Mouse (Mus musculus): ENCODE results near the gene Ryr3. TPM values are rescaled to one million over a fixed set of nuclear protein-coding genes. Genes with fewer than 3 reads are reported as not detected.

The Ryr3 gene
- total RNA-seq, 2 experiments from 2014 or later = 55.8 to 68.2 TPM

DNA sequence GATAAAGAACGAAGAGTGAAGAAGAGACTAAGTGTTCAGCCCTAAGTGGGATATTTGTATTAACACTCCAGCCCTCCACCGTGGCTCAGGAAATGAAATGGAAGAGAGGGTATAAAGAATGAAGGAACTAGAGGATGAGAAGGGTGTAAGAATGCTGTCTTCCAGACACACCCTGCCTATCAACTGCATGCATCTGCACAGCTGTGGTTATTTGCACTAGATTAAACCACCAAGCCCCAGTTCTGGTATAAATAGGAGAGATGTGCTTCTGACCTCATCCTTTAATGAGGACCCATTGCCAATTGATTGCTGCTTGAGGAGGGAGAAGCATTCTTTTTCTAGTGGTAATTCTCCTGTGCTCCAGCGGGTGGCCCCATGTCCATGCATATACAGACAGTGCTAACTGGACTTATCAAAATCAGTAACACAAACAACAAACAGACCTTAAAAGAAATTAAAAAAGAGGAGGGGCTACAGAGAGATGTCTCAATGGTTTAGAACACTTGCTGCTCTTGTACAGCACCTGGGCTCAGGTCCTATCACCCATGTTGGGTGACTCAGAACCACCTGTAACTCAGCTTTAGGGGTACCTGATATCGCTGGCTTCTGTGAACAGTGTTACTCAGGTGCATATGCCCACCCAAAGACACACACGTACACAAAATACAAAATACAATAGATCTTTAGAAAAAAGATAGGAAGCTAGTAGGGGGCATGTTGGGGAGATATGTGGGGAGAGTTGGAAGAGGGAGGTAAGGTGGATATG, 404.1 kb downstream of the Ryr3 start:
- DNase-seq (ENCODE audit: low spot score in 2 of 2) = peak in 1 of 2 experiments; percentile 27

DNA sequence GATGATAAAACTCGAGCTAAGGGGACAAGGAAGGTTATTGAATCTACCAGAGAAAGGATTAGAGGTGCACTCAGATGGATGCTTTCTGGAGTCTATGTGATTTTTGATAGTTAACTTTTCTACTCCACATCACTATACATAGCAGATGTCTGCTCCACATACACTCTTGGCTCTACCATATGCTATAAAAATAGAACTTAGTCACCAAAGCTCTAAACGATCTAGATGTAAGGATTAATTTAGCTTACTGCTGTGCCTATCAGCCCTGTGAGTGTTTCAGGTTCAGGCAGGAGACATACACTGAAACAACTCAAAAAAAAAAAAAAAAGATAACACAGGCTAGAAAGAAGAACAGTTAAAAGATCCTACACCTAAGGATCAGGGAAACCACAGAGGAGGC, 410.9 kb downstream of the Ryr3 start:
- DNase-seq (ENCODE audit: low spot score in 2 of 2) = no peak

DNA sequence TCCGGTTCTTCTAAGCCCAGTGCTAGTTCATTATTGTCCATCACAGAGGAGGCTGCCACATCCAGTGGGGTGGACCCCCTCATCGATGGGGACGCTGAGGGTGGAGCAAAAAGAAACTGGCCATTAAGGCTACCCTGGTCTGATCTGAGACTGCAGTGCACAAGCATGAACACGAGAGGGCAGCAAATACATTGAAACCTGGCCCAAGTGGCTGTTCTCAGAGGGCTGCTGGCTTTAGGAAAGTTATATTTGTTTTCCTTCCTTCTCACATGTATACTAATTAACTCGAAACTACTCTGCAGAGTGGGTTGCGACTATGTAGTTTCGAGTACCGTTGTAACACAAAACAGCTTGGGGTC, 416.9 kb downstream of the Ryr3 start:
- peak in 1 of 2 experiments; percentile 81 for DNase-seq (ENCODE audit: low spot score in 2 of 2)

DNA sequence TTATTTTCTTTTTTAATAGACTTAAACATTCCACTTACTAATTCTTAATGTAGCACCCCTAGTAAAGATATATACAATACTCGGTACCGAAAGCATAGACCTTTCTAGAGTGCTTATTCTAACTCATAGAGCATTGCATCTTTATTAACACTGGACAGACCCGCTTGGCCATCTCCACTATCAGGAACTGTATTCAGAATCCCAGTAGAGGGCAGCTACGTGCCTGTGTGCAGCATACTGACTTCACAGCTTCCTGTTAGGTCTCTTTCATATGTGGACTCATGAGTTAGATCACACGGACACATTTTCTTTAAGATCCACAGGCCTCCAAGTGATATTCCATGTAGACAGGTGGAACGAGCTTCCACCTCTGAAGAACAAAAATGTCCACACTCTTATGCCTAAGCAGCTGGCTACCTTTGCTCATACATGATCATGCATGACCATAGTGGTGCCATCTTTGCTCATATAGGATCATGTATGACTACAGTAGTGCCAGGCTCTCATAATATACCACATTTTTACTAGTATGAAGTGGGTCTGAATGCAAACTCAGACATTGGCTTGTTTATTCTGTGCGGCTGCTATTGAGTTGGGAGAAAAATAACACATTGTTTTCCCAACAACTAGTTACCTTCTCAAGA, 417.4 kb downstream of the Ryr3 start:
- DNase-seq (ENCODE audit: low spot score in 2 of 2) = no peak

DNA sequence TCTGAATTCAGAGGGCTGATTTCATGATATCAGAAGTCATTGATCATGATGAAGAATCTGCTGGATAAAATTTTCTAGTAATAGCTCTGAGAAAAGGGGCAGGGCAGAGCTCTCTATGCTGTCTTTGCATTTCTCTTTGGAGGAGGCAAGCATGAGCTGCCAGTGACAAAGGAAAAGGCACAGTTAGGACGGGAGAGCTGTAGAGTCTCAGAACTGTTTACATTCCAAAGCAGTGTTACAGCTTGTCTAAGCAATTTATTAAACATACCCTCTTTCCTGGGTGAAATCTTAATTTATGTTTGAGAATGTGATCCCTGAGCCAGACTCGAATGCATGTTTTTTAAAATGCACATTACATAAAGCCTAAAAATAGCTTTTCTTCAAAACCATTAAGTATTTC, 435.3 kb downstream of the Ryr3 start:
- DNase-seq (ENCODE audit: low spot score in 2 of 2) = no peak

DNA sequence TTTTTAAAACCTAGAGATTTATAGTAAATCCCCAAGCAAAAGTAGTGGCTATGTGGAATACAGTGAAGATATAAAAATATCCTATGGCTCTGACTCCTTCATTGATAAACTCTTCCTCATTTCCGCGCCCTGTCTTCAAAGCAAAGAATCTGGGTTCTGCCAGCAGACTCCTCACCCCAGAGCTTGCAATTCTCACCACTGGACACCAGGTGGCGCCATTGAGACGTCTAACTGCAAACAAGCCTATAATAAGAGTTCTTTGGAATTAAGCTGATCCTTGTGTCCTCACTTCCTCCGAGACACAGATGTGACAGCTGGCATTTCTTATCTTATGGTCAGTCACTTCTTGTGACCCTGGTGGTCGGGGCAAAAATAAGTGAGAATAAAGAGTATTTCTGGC, 442.1 kb downstream of the Ryr3 start:
- peak; percentile 68 to 87 for DNase-seq (ENCODE audit: low spot score in 2 of 2)

DNA sequence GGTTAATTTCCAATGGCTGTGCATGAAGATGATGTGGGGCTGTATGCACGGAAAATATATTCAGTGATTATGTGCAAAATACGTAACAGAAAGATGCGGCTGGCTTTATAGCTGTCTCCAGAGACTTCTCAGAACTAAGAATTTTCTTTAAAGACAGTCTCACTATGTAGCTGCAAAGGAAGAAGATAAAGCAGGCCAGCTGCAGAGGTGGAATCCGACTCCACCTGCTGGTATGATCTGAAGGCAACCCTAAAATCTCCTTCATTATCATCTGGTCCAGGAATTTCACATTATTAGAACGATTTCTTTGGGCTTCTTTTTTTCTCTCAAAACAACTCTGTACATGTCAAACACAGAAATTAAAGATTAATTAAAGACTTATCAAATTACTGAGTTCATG, 449.2 kb downstream of the Ryr3 start:
- DNase-seq (ENCODE audit: low spot score in 2 of 2) = no peak

DNA sequence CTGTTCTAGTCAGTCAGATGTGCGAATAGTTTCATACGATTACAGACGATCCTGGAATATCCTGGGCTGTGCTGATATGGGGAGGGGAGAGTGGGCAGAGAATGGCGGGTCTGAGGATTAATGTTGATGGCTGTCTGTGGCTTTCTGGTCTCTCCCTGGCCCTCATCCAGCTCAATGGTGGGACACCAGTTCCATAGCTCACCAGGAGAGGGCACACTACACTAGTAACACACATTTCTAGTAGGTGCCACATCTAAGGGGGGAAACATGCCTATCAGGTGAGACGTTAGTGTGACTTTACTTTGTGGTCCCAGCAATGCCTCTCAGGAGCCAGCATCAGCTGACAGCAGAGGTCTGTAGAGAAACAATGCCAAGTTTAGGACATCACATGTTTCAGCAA, 451.9 kb downstream of the Ryr3 start:
- DNase-seq (ENCODE audit: low spot score in 2 of 2) = peak in 1 of 2 experiments; percentile 32

DNA sequence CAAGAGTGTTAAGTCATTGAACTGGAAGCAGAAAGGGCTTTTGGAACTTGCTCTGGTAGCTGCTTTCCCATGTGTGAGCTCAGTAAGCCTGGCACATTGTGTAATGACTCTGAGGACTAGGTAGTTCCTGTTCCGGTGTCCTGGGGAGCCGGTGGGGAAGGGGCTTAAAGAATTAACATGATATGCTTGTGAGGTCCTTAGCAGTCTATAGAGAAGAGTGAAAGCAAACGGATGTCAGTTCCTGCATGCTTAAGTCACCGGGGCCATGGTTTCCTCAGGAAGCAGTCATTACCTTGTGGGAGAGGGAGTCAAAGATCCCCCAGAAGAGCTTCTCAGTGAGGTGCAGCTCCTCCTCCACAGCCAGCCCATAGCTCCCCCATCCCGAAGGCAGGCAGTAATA, 452.6 kb downstream of the Ryr3 start:
- no peak for DNase-seq (ENCODE audit: low spot score in 2 of 2)

DNA sequence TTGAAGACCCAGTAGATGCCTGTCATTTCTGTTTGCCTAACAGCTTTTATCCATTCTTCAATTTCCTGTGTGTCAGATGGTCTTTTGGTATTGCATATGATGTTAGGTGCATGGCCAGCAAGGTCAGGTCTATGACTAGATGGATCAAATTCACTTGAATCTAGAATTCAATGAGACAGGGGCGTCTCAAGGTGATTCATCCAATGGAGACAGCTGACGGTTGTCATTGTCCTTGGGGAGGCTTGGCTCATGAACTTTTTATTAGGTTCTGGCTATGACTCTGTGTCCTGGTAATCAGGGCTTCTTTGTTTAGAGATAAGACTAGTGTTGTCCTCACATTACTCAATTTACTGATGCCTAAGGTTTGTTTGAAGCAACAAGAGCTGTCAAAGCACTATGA, 454.9 kb downstream of the Ryr3 start:
- no peak for DNase-seq (ENCODE audit: low spot score in 2 of 2)

DNA sequence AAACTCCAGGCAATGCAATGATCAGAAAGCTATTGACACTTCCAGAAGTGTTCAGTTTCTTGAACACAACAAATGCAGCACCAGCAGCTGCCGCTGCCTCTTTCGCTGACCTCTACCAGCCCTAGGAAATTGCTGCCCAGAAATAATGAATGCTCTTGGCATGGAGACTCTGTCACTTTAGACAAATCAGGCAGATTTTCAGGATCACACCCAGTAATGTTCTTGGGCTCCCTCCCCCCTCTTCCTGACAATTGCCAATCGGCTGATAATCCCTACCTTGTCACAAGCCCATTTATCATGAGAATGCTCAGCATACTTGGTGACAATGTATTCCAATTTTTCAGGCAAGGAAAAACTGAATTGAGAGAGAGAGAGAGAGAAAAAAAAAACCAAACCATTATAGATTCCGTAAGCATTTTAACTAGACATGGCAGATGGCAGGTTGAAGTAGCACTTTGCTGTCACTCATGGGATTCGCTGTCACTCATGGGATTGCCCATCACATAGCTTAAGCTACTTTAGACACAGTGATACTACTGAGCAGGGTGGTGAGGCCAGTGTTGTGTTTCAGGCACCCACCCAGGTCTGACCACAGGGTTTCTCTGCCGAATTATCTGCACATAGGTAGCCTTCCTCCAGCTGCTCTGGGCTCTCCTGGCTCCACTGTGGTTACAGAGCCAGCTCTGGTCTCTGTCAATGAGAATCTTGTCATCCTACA, 455.5 kb downstream of the Ryr3 start:
- no peak for DNase-seq (ENCODE audit: low spot score in 2 of 2)

DNA sequence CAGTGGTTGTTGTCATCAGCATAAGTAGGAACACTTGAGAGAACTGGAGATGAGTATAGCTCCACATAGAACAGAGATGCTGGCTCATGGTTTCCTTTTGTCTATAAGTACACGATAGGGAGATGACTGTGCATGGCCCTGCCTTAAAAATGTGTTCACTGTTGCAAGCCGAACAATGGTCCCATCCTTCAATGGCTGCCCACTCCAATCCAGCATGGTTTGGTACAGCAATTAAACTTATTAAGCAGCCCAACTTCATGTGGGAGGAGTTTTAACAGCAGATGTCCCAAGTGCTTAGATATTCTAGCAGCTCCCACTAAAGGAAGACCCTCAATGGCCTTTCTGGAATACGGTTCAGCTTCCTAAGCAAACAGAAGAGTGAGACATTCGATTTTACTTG, 456.2 kb downstream of the Ryr3 start:
- DNase-seq (ENCODE audit: low spot score in 2 of 2) = no peak

DNA sequence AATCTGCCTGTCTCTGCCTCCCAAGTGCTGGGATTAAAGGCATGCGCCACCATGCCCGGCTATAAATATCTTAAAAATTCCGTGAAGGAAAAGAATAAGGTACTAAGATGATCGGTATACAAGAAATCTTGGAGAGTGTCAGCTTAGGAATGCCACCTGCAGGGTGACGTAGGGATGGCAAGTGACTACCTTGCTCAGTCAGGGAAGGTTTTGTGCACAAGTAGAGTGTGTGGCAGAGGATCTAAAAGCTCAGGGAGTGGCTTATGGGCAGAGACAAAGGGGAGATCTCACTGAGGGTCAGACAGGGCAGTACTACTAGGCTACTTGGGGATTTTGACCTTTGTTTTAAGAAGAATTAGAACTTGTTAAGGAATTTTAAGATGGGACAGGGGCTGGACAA, 457.2 kb downstream of the Ryr3 start:
- DNase-seq (ENCODE audit: low spot score in 2 of 2) = no peak

DNA sequence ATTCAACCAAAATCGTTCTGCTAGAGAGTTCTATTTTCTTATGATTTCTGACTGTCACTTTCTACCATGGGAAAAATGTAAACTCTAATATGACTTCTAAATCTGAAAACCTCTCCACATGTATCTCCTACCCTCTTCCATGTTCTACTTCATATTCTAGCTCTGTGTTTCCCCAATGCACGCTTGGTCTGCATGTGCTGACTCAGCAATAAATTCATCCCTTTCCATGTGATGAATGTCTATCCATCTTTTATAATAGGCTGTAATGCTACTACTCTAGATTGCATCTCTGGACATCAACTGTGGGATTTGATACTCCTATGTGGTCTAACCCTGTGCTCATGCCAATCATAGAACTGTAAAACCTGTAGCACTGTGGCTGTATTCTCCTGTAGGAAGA, 458.2 kb downstream of the Ryr3 start:
- no peak for DNase-seq (ENCODE audit: low spot score in 2 of 2)

DNA sequence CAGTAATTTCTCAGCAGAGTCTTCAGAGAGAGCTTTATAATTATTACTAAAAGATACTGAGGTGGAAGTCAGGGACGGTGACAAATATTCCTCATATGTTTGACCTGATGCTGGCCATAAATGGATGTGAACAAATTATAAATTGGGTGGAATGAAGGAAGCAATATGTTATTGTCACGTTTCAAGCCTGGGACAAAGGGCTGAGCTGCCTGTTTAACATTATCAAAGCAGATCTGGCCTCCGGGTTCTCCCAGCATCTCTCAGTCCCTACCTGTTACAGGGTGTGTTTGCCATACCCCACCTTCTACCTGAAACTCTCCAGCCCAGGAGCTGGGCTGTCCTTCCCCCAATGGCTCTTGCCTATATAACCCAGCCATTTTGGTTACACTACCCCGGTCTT, 463.6 kb downstream of the Ryr3 start:
- no peak for DNase-seq (ENCODE audit: low spot score in 2 of 2)

DNA sequence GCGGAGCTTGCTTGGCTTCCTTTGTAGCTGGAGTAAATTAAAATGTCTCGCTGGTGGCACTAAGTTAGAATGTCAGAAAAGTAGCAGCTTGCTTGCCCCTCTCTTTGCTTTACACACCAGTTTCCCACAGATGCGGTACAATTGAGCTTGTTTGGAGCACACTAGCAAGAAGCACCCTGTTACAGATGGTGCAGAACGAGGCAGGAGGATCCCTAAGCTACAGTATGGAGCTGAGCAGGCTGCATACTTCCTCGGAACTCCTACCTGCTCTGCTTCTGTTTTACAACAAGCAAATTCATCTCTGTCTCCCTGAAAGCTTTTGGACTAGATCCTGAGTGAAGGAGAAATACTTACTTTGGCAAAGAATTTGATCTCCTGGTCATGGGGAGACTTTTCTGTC, 465.5 kb downstream of the Ryr3 start:
- DNase-seq (ENCODE audit: low spot score in 2 of 2) = peak; percentile 35 to 50

DNA sequence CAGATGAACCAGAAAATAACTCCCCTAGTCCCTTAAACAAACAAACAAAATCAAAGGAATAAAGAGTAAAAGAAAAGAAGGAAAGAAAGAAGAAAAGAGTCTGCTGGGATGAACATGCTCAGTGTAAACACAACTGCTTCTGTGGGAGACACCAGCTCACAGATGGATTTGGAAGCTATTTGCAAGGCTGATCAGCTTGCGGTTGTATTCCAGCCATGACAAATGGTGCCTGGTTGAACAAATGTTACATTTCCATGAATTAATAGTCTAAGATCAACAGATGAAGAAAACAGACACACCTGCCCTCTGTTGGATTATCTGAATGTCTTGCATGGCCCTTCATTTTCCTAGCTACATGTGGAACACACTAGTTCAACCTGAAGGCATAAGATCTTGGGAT, 468.4 kb downstream of the Ryr3 start:
- DNase-seq (ENCODE audit: low spot score in 2 of 2) = peak; percentile 53 to 70

DNA sequence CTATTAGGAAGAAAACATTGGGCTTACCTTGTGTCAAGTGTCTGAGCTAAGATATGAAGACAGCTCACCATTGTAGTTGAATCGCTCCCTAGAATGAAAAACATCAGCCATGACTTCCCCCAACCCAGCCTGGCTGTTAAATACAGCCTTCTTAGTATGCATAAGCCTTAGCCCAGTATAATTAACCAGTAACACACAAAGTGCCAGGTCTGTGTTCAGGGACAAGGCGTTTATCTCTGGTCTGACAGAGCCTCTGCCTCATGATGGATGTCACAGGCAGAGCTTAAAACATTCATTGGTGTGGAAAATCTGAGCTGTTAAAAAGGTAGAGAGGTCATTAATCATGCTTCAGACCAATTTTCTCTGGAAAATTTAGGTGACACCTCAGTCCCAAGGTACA, 484.0 kb downstream of the Ryr3 start:
- no peak for DNase-seq (ENCODE audit: low spot score in 2 of 2)

DNA sequence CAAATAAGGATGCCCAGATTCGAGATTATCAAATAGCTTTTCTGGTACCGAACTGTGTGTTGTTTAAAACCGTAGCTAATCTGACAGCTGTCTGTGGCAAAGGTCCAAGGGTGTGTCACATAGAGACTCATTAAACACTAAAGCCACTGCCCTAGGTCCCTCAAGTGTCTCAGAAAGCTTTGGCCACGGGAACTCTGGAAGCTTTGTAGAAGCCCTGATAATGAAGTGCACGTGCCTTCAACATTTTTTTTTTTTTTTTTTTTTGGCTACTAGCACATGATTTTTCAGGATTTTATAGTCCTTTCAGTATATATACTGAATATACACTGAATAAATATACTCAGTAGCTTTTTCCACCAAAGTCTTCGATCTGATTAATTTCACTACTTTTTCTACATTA, 489.1 kb downstream of the Ryr3 start:
- no peak for DNase-seq (ENCODE audit: low spot score in 2 of 2)

DNA sequence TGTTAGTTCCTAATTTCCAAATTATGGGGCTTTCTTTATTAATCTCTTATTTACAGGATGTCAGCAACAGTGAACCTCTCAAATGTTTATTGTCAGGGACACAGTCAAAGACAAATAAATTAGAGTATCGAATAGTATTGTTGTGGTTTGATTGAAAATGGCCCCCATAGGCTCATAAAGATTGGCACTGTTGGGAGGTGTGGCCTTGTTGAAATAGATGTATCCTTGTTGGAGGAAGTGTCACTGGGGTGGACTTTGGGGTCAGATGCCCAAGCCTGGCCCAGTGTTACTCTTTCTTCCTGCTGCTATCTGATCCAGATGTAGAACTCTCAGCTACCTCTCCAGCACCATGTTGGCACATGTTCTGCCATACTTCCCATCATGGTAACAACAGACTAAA, 495.7 kb downstream of the Ryr3 start:
- no peak for DNase-seq (ENCODE audit: low spot score in 2 of 2)

DNA sequence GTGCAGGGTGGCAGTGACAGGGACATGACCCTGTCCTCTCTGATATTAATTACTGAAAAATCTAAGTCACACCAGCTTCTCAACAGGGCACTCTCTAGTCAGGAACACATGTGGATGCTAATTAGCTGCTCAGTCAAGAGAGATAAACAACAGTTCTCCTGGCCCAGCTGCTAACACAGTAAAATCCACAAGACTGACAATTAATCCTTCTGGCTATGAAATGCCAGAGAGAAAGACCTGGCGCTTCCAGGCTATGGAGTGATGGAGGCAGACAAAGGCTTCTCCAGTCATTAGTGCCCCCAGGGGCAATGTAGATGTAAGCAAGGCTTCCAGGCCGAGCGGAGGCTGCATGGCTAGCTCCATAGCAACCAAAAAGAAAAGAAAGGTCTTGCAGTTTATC, 496.2 kb downstream of the Ryr3 start:
- no peak for DNase-seq (ENCODE audit: low spot score in 2 of 2)

DNA sequence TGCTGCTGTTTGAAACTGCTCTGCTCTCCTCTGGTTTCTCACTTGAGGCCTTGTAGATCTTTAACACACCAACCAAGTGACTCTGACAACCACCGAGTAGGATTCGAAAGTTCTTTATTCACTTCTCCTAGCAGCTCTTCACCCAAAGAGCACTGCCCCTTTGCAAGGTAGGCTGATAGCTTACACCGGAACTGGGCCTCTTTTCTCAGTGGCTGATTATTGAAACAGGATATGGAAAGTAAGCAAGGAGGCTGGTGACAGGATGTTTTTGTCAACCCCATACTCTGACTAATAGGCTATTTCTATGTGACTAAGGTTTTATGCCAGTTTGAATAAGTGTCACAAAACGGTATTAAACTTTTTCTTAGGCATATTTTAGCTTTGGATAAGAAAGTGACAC, 502.2 kb downstream of the Ryr3 start:
- DNase-seq (ENCODE audit: low spot score in 2 of 2) = no peak

DNA sequence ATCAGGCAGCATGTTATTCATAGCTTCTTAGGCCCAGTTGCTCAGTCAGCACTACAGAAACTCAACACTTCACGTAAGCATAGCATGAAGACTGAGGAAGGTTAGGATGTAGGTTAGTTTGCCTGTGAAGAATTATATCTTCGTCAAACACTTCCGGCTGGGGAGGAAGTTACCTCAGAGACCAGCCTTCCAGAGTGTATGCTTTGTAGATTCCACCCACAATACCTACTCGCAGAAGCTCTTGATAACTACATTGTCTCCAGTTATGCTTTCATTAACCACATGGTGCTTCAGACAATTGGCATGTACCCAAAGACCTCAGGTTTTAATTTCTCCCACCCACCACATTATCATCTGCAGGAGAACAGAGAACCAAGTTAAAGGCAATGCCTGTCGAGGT, 535.1 kb downstream of the Ryr3 start:
- no peak for DNase-seq (ENCODE audit: low spot score in 2 of 2)

Measured in layer of hippocampus, adult 18-20 months (tissue).